Mouse (Mus musculus) limb, embryonic 10.5 days (tissue): ENCODE measurements around the gene Rpl41. TPM values are rescaled to one million over a fixed set of nuclear protein-coding genes. Genes with fewer than 3 reads are reported as not detected.

ENCODE experiments used
- DNase-seq: peaks from one replicate; pipeline ENCODE4 v3.0.0-alpha.2; 2017; ENCODE audit warnings: low spot score
- H3K27ac ChIP-seq: fragments of 300-500 bp; sonication (generic); 2 replicates; pipeline ENCODE4 v1.5.1; 2016; ENCODE audit warnings: mild to moderate bottlenecking
- H3K27me3 ChIP-seq: fragments of 300-500 bp; sonication (generic); 2 replicates; pipeline ENCODE4 v1.6.1; 2016; ENCODE audit warnings: low read depth, mild to moderate bottlenecking; ENCODE audit not compliant: poor library complexity, severe bottlenecking
- H3K36me3 ChIP-seq: fragments of 300-500 bp; sonication (generic); 2 replicates; pipeline ENCODE4 v1.6.1; 2016; ENCODE audit warnings: mild to moderate bottlenecking, moderate library complexity
- H3K4me1 ChIP-seq: fragments of 300-500 bp; sonication (generic); 2 replicates; pipeline ENCODE4 v1.6.1; 2016
- H3K4me3 ChIP-seq: fragments of 300-500 bp; sonication (generic); 2 replicates; pipeline ENCODE4 v1.5.1; 2016; ENCODE audit warnings: mild to moderate bottlenecking, moderate library complexity
- H3K9me3 ChIP-seq: fragments of 300-500 bp; sonication (generic); replicated peaks from 2 replicates; pipeline ENCODE4 v1.6.1; 2016; ENCODE audit warnings: mild to moderate bottlenecking
- WGBS: fragments of 180-500 bp; shearing (Covaris S2); methylation state at CpG from one replicate; pipeline ENCODE4 v1.1.7; 2016; 5-methylcytosine and 5-hydroxymethylcytosine counted together
- polyA plus RNA-seq: library from polyadenylated mRNA; unstranded; fragments of >200 nt; fragmentation: Nextera tagmentation; extraction: Ambion mirVana; gene quantifications from 2 replicates; pipeline ENCODE4 v1.2.1, GENCODE M21; 2016

Gene Rpl41
- 3,499 and 3,829 TPM in 2 replicates for polyA plus RNA-seq

DNA sequence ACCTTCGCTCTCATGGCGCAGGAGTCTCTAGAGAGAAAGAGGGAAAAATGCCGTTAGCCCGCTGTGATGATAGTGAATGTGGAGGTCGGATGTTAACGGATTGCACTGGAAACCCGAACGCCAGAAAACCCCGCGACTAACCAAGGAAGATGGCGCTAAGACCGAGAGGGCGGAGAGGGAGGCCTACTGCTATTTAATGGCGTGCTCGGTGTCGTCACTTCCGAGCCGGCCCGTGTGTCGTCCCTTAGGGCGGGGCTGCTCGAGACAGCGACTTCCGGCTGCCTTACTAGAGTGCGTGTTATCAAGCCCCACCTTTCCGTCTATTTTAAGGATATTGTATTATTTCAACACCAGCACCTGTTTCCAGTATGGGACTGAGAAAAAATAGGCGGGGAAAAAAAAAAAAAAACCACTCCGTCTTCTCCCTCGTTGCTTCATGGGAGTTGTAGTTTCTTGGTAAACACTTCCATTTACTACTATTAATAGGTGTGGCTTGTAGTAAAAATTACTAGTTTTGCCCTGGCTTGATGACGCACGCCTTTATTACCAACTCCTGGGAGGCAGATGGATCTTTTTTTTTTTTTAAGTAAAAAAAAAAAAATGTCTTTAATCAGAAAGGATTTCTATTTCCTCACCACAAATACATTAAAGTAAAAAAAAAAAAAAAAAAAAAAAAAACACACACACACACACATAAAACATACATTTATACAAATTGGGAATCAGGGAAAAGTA lies at the start of gene Rpl41:
Rpl41 (minus strand) TSS at position 359 of the 735 bp plus-strand sequence.
- Histone ChIP-seq H3K4me1 (peaks cover 25% of the 10 kb centered on the region), H3K27me3 (no peaks in the 10 kb centered on the region), H3K27ac (peak within 1 kb of the TSS; percentile 98), H3K4me3 (peak within 1 kb of the TSS; percentile 83), H3K36me3 (peaks cover 28% of the 10 kb centered on the region), H3K9me3 (no peaks in the 10 kb centered on the region)
- peak; percentile 97 for DNase-seq
- WGBS: under 1% methylated on average over 31 of the region's 31 CpGs

DNA sequence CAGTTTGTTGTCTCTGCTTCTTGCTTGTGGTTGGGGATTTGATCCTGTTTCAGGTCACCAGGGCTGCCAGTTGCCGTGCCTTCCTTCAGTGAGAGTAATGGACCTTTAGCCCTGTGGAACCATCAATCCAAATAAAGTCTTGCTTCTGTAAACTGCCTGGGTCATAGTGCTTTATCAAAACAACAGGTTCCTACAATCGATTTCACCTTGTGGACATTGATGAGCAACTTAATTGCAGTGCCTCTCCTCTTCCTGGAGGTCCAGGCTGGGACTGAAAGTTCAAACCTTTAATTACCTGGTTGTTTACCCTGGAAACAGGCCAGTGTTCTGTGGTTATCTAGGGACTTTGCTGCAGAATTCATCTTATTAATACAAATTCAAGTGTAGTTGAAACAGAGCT lies 49.4 kb upstream of the Rpl41 start:
- Histone ChIP-seq H3K36me3 (no peaks in the 10 kb centered on the region), H3K4me1 (no peaks in the 10 kb centered on the region), H3K27ac (no peak overlapping the region), H3K4me3 (no peak overlapping the region), H3K9me3 (no peaks in the 10 kb centered on the region), H3K27me3 (no peaks in the 10 kb centered on the region)
- DNase-seq: no peak
- 37% methylated on average over 2 of the region's 2 CpGs for WGBS

DNA sequence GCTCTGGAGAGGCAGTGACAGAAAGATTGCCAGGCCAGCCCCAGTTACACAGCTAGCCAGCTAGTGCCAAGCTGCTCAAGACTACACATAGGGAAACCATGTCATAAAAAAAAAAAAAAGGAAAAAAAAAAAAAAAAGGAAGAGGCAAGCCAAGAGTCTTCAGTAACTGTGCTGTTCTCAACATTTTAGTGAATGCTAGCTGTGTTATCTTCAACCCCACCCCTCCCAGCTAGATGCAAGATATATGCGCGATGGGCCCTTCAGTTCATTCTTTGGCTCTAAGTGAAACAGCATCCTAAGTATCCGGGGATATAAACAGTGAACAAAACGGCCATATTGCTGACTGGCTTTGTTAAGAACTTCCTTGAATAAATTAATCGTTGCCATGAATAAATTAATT lies 43.7 kb upstream of the Rpl41 start:
- WGBS: 87% methylated on average over 5 of the region's 5 CpGs

GRCm38 (mm10) chr10:128591436-128591835 lies 42.3 kb upstream of the Rpl41 start:
- WGBS: 92% methylated on average over 6 of the region's 6 CpGs
- Histone ChIP-seq H3K4me3 (no peak overlapping the region), H3K27me3 (peaks cover 44% of the 10 kb centered on the region), H3K9me3 (no peaks in the 10 kb centered on the region), H3K4me1 (peaks cover 30% of the 10 kb centered on the region), H3K36me3 (no peaks in the 10 kb centered on the region), H3K27ac (no peak overlapping the region)
- DNase-seq: no peak

More for the DNA sequence above, 43.7 kb upstream of the Rpl41 start:
- Histone ChIP-seq H3K36me3 (no peaks in the 10 kb centered on the region), H3K4me1 (peaks cover 23% of the 10 kb centered on the region), H3K4me3 (no peak overlapping the region), H3K9me3 (no peaks in the 10 kb centered on the region), H3K27ac (no peak overlapping the region), H3K27me3 (peaks cover 31% of the 10 kb centered on the region)
- no peak for DNase-seq

DNA sequence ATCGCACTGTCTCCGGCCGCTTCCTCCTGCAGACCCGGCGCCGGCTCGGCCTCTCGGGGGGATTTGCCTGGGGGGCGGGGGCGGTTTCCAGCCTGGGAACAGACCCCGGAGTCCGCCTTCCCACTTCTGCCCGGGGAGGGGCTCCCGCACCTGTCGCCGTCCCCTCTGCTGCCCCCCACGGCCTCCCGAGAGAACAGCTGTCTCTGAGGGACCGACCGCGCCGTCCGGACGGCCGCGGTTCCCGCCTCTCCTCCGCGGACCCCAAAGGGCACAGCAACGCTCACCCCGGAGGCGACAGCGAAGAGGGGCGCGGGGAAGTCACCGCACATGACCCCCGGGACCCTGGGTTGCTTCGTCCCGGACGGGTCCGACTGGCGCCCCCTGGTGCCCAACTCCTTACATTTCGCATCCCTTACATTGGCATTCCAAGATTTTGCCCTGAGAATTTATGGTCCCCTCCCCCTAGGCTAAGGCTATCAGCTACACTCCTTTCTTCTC lies 41.1 kb upstream of the Rpl41 start:
- Histone ChIP-seq H3K27me3 (peaks cover 56% of the 10 kb centered on the region), H3K36me3 (no peaks in the 10 kb centered on the region), H3K9me3 (no peaks in the 10 kb centered on the region), H3K4me3 (peak overlapping the region; percentile 70), H3K4me1 (peaks cover 32% of the 10 kb centered on the region), H3K27ac (peak overlapping the region; percentile 65)
- WGBS: under 1% methylated on average over 43 of the region's 43 CpGs
- DNase-seq: peak; percentile 85

DNA sequence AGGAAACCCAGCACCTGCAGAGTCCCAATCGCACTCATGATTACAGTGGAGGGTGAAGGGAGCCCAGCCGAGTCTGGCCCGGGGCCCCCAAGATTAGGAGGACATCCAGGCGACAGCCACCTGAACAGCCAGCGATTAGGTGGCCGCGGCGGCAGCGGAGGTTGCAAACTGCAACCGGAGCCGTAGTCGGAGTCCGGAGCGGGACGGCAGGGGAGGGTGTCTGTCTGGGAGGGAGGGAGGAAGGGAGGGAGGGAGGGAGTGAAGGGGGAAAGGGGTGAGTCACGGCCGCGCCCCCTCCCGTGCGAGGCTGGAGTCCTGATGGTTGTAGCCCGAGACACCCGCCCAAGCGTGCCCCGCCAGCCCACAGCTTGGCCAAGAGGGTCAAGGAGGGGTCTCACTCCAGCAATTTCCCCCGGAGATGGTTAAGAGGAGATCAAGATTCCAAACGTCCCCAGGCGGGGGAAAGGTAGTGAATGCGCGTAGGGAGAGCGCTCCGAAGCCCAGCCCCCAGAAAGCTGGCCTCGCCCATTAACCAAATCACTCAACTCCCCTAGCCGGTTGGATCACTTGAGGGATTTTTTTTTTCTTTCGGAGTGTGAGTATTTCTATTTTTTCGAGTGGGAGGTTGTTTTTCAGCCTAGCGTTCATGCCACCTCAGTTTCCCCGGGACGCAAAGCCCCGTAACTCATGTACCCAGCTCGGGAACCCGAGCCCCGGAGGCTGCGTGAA lies 40.5 kb upstream of the Rpl41 start, which contains the start of gene Erbb3:
Erbb3 (minus strand) TSS at position 189 of the 729 bp plus-strand sequence.
- DNase-seq: peak; percentile 68
- H3K4me3 ChIP-seq: peak within 1 kb of the TSS; percentile 70
- peak within 1 kb of the TSS; percentile 65 for H3K27ac ChIP-seq
- H3K36me3 ChIP-seq: no peaks in the 10 kb centered on the region
- H3K27me3 ChIP-seq: peaks cover 63% of the 10 kb centered on the region
- no peaks in the 10 kb centered on the region for H3K9me3 ChIP-seq
- WGBS: under 1% methylated on average over 43 of the region's 43 CpGs
- peaks cover 32% of the 10 kb centered on the region for H3K4me1 ChIP-seq

GRCm38 (mm10) chr10:128588775-128589463 lies 39.8 kb upstream of the Rpl41 start:
- peaks cover 70% of the 10 kb centered on the region for H3K27me3 ChIP-seq
- WGBS: 1% methylated on average over 23 of the region's 23 CpGs
- H3K9me3 ChIP-seq: no peaks in the 10 kb centered on the region
- H3K4me3 ChIP-seq: peak overlapping the region; percentile 70
- peak overlapping the region; percentile 3 for H3K27ac ChIP-seq
- no peaks in the 10 kb centered on the region for H3K36me3 ChIP-seq
- DNase-seq: no peak
- peaks cover 33% of the 10 kb centered on the region for H3K4me1 ChIP-seq

GRCm38 (mm10) chr10:128588136-128588535 lies 39.0 kb upstream of the Rpl41 start:
- no peaks in the 10 kb centered on the region for H3K9me3 ChIP-seq
- H3K4me3 ChIP-seq: no peak overlapping the region; the same call in 1 of the 2 replicates
- H3K4me1 ChIP-seq: peaks cover 37% of the 10 kb centered on the region
- peaks cover 77% of the 10 kb centered on the region for H3K27me3 ChIP-seq
- DNase-seq: no peak
- WGBS: 36% methylated on average over 1 of the region's 1 CpGs
- no peak overlapping the region for H3K27ac ChIP-seq
- H3K36me3 ChIP-seq: no peaks in the 10 kb centered on the region

DNA sequence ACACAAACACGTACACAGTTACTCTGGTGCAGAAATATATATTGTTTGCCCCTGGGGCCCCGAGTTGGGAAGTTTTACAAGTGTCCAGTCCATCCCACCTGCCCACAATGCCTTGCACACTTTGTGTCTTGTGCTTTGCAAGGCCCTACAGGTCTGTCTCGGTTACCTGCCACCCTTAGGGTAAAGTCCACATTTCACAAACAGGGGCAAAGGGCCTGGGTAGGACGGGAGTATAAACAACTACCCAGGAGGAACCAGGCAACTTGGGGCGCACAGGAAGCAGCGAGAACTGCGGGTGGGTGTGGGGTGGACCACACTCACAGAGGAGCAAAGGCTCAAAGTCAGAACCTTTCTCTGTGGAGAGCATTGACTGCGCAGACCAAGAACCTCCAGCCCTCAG lies 38.6 kb upstream of the Rpl41 start:
- no peaks in the 10 kb centered on the region for H3K9me3 ChIP-seq
- H3K36me3 ChIP-seq: no peaks in the 10 kb centered on the region
- H3K27ac ChIP-seq: no peak overlapping the region
- no peak for DNase-seq
- WGBS: 58% methylated on average over 8 of the region's 8 CpGs
- H3K27me3 ChIP-seq: peaks cover 82% of the 10 kb centered on the region
- no peak overlapping the region; the same call in 1 of the 2 replicates for H3K4me3 ChIP-seq
- peaks cover 37% of the 10 kb centered on the region for H3K4me1 ChIP-seq

GRCm38 (mm10) chr10:128587120-128587519 lies 38.0 kb upstream of the Rpl41 start:
- Histone ChIP-seq H3K4me1 (peaks cover 37% of the 10 kb centered on the region), H3K9me3 (no peaks in the 10 kb centered on the region), H3K4me3 (0 out of 2 replicates have a peak overlapping the region, but pooled peaks have one; percentile 3), H3K27ac (no peak overlapping the region), H3K36me3 (no peaks in the 10 kb centered on the region), H3K27me3 (peaks cover 84% of the 10 kb centered on the region)
- WGBS: 47% methylated on average over 4 of the region's 4 CpGs
- DNase-seq: no peak

GRCm38 (mm10) chr10:128586546-128586945 lies 37.4 kb upstream of the Rpl41 start:
- 17% methylated on average over 1 of the region's 1 CpGs for WGBS
- Histone ChIP-seq H3K36me3 (no peaks in the 10 kb centered on the region), H3K27me3 (peaks cover 87% of the 10 kb centered on the region), H3K27ac (0 out of 2 replicates have a peak overlapping the region, but pooled peaks have one; percentile 11), H3K9me3 (no peaks in the 10 kb centered on the region), H3K4me1 (peaks cover 37% of the 10 kb centered on the region), H3K4me3 (0 out of 2 replicates have a peak overlapping the region, but pooled peaks have one; percentile 3)
- no peak for DNase-seq

DNA sequence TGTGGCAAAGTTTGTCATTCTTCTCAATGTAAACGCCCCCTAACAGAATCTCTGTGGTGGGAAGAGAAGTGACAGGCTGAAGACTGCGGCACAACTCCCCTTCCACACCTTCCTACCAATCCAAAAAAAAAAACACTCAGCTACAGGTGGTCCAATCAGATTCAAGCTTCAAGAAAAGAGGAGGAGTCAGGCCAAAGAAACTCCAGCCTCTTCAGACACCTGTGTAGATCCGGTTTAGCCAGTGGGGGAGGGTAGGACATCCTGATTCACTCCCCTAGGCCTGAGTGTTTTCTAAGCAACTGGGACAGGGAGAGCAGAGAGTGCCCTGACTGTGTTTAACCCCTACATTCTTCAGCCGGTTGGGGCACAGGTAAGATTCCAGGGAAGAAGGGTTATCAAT lies 35.3 kb upstream of the Rpl41 start:
- H3K27ac ChIP-seq: no peak overlapping the region
- H3K4me3 ChIP-seq: no peak overlapping the region
- 10% methylated on average over 4 of the region's 4 CpGs for whole genome bisulfite sequencing

More for the DNA sequence above, 35.3 kb upstream of the Rpl41 start:
- Histone ChIP-seq H3K9me3 (no peaks in the 10 kb centered on the region), H3K27me3 (peaks cover 73% of the 10 kb centered on the region), H3K4me1 (peaks cover 26% of the 10 kb centered on the region), H3K36me3 (no peaks in the 10 kb centered on the region)
- no peak for DNase-seq
